Mouse (Mus musculus): ENCODE measurements at regions not wholly inside any gene's neighbourhood (a gene's known extent, or its start where the extent isn't known, plus 50 kb on each side); places are given as distances from the start of the nearest gene placed in this dataset.
A peak's percentile ranks its signal among the peaks of the same experiment; 100 is the strongest.

GRCm38 (mm10) chr3:101519551-101519950 is 84.9 kb downstream of the Atp1a1 start:
- Histone ChIP-seq H3K36me3 (replicated peaks; ENCODE audit: control insufficient read depth, insufficient read depth, low read length) (no peaks in the 10 kb centered on the region), H3K4me1 (ENCODE audit: control insufficient read depth, insufficient read depth) (peaks cover 41% of the 10 kb centered on the region), H3K27me3 (ENCODE audit: control insufficient read depth, insufficient read depth, low read length) (no peaks in the 10 kb centered on the region), H3K9me3 (replicated peaks; ENCODE audit: control insufficient read depth, low read length) (no peaks in the 10 kb centered on the region), H3K9ac (replicated peaks; ENCODE audit: low read depth, low read length) (no peak overlapping the region), H3K4me3 (ENCODE audit: low read depth, low read length) (no peak overlapping the region), H3K27ac (ENCODE audit: low read depth) (peak overlapping the region; percentile 52), H3K4me2 (ENCODE audit: low read depth, low read length) (no peak overlapping the region)
- TF ChIP-seq EP300 (IDR thresholded peaks at IDR 0.05; ENCODE audit: low read depth) (no peak), CTCF (IDR thresholded peaks at IDR 0.05; ENCODE audit: low read depth) (no peak)
- ATAC-seq (ENCODE audit: insufficient read depth, low read depth) (no peak), DNase-seq (ENCODE audit: low spot score) (no peak)
- 77% methylated on average over 5 of the region's 5 CpGs for WGBS

DNA sequence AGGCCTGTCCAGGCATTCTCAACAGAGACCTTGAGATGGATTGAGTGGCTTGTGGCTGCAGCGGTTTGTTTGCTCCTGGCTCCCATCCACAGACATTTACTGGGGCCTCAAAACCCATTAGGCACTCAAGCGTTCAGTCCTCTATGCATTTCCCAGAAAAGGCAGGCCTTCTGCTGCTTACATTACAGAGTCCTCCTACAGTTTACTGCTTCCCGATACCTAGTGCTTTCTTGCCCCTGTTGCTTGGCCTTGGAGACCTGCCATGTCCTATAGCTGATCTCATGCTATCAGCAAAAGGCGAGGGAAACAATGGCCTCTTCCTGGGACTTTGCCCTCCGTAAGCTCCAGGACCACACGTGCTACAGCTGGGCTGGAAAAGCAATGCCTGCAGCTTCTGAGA is 85.7 kb downstream of the Atp1a1 start:
- peak; percentile 50; the same call in 1 of the 2 replicates for ATAC-seq (ENCODE audit: insufficient read depth, low read depth)

DNA sequence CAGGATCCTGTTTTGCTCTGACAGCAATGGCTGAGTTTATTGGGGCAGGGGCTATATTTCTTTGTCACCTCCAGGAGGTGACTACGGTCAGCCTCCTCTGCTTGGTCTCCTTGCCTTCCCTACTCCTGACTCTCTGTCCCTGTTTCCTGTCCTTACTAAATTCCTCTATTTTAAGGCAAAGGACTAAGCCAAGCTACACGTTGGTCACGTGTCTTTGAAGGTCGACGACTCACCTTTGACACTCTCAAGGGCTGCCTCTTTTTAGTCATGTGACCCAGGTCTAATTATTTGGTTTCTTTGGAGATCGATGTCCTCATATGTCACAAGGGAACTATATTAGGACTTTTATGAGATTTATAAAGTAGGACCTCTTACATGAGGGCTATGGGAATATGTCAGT is 86.9 kb downstream of the Atp1a1 start:
- no peak overlapping the region for H3K4me2 ChIP-seq (ENCODE audit: low read depth, low read length)
- DNase-seq (ENCODE audit: low spot score) (no peak), ATAC-seq (ENCODE audit: insufficient read depth, low read depth) (no peak)
- no peak overlapping the region for H3K27ac ChIP-seq (ENCODE audit: low read depth)
- peaks cover 37% of the 10 kb centered on the region for H3K4me1 ChIP-seq (ENCODE audit: control insufficient read depth, insufficient read depth)
- H3K4me3 ChIP-seq (ENCODE audit: low read depth, low read length) = no peak overlapping the region
- WGBS = 76% methylated on average over 6 of the region's 6 CpGs
- no peaks in the 10 kb centered on the region for H3K36me3 ChIP-seq (replicated peaks; ENCODE audit: control insufficient read depth, insufficient read depth, low read length)
- TF ChIP-seq CTCF (IDR thresholded peaks at IDR 0.05; ENCODE audit: low read depth) (no peak), EP300 (IDR thresholded peaks at IDR 0.05; ENCODE audit: low read depth) (no peak)
- no peaks in the 10 kb centered on the region for H3K9me3 ChIP-seq (replicated peaks; ENCODE audit: control insufficient read depth, low read length)
- no peaks in the 10 kb centered on the region for H3K27me3 ChIP-seq (ENCODE audit: control insufficient read depth, insufficient read depth, low read length)
- H3K9ac ChIP-seq (replicated peaks; ENCODE audit: low read depth, low read length) = no peak overlapping the region

More for the DNA sequence above, 85.7 kb downstream of the Atp1a1 start:
- Histone ChIP-seq H3K27me3 (ENCODE audit: control insufficient read depth, insufficient read depth, low read length) (no peaks in the 10 kb centered on the region), H3K27ac (ENCODE audit: low read depth) (peak overlapping the region; percentile 52), H3K9me3 (replicated peaks; ENCODE audit: control insufficient read depth, low read length) (no peaks in the 10 kb centered on the region), H3K4me3 (ENCODE audit: low read depth, low read length) (no peak overlapping the region), H3K9ac (replicated peaks; ENCODE audit: low read depth, low read length) (no peak overlapping the region), H3K36me3 (replicated peaks; ENCODE audit: control insufficient read depth, insufficient read depth, low read length) (no peaks in the 10 kb centered on the region), H3K4me2 (ENCODE audit: low read depth, low read length) (no peak overlapping the region), H3K4me1 (ENCODE audit: control insufficient read depth, insufficient read depth) (peaks cover 41% of the 10 kb centered on the region)
- WGBS = 14% methylated on average over 6 of the region's 6 CpGs
- TF ChIP-seq EP300 (IDR thresholded peaks at IDR 0.05; ENCODE audit: low read depth) (no peak), CTCF (IDR thresholded peaks at IDR 0.05; ENCODE audit: low read depth) (no peak)
- DNase-seq (ENCODE audit: low spot score) = peak; percentile 33

- TF ChIP-seq CTCF (IDR thresholded peaks at IDR 0.05; ENCODE audit: low read depth) (no peak), EP300 (IDR thresholded peaks at IDR 0.05; ENCODE audit: low read depth) (no peak)
- Histone ChIP-seq H3K27ac (ENCODE audit: low read depth) (peak overlapping the region; percentile 28; the same call in 1 of the 2 replicates), H3K9ac (replicated peaks; ENCODE audit: low read depth, low read length) (no peak overlapping the region), H3K36me3 (replicated peaks; ENCODE audit: control insufficient read depth, insufficient read depth, low read length) (no peaks in the 10 kb centered on the region), H3K4me1 (ENCODE audit: control insufficient read depth, insufficient read depth) (peaks cover 31% of the 10 kb centered on the region), H3K4me3 (ENCODE audit: low read depth, low read length) (no peak overlapping the region), H3K4me2 (ENCODE audit: low read depth, low read length) (no peak overlapping the region), H3K27me3 (ENCODE audit: control insufficient read depth, insufficient read depth, low read length) (no peaks in the 10 kb centered on the region), H3K9me3 (replicated peaks; ENCODE audit: control insufficient read depth, low read length) (no peaks in the 10 kb centered on the region)
- DNase-seq (ENCODE audit: low spot score) (peak; percentile 29), ATAC-seq (ENCODE audit: insufficient read depth, low read depth) (no peak)
- 52% methylated on average over 15 of the region's 15 CpGs for WGBS
Observed at GRCm38 (mm10) chr3:101516781-101517499, 87.5 kb downstream of the Atp1a1 start.

GRCm38 (mm10) chr3:101515566-101515965 is 88.9 kb downstream of the Atp1a1 start:
- Histone ChIP-seq H3K9me3 (replicated peaks; ENCODE audit: control insufficient read depth, low read length) (no peaks in the 10 kb centered on the region), H3K4me2 (ENCODE audit: low read depth, low read length) (no peak overlapping the region), H3K4me1 (ENCODE audit: control insufficient read depth, insufficient read depth) (peaks cover 25% of the 10 kb centered on the region), H3K36me3 (replicated peaks; ENCODE audit: control insufficient read depth, insufficient read depth, low read length) (no peaks in the 10 kb centered on the region), H3K9ac (replicated peaks; ENCODE audit: low read depth, low read length) (no peak overlapping the region), H3K27me3 (ENCODE audit: control insufficient read depth, insufficient read depth, low read length) (no peaks in the 10 kb centered on the region), H3K4me3 (ENCODE audit: low read depth, low read length) (no peak overlapping the region), H3K27ac (ENCODE audit: low read depth) (no peak overlapping the region)
- TF ChIP-seq EP300 (IDR thresholded peaks at IDR 0.05; ENCODE audit: low read depth) (no peak), CTCF (IDR thresholded peaks at IDR 0.05; ENCODE audit: low read depth) (no peak)
- DNase-seq (ENCODE audit: low spot score) (no peak), ATAC-seq (ENCODE audit: insufficient read depth, low read depth) (no peak)
- WGBS = 88% methylated on average over 7 of the region's 7 CpGs

Measured in heart, postnatal 0 days (tissue).